Mouse (Mus musculus): ENCODE data around the gene Rbm38. TPM values are rescaled to one million over a fixed set of nuclear protein-coding genes. Genes with fewer than 3 reads are reported as not detected.

The Rbm38 gene
- total RNA-seq, 2 experiments from 2014 or later = 132 to 175 TPM

- DNase-seq = no peak
- intact Hi-C loops (cut with DNase I; ENCODE audit: low total_unique reads) = no loop called here
These were observed 10.5 kb downstream of the Rbm38 start for GRCm38 (mm10) chr2:173030591-173031338.

GRCm38 (mm10) chr2:173033531-173033930, 13.2 kb downstream of the Rbm38 start:
- no peak for DNase-seq
- intact Hi-C loops (cut with DNase I; ENCODE audit: low total_unique reads) = no loop called here

DNA sequence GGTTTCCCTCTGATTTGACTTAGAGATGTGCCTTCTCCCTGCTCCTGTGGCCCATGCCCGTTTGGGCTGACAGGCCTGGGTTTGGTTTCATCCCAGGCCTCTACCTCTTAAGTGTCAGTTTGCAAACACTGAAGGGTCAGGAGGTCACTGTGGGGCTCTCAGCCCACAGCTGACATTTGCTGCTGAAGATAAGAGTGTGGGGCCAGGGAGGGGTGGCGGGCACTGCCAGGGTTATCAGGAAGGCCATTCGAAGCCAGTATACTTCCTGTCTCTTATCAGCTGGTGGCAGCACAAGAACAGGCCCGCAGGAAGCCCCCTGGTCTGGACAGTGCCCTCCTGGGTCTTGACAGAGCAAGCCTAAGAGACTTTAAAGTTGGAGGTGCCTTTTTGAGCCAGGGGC, 14.7 kb downstream of the Rbm38 start:
- intact Hi-C loops (cut with DNase I; ENCODE audit: low total_unique reads) = no loop called here
- no peak for DNase-seq

- DNase-seq = no peak
- intact Hi-C loops (cut with DNase I; ENCODE audit: low total_unique reads) = no loop called here
These were observed 15.4 kb downstream of the Rbm38 start for GRCm38 (mm10) chr2:173035653-173036052.

DNA sequence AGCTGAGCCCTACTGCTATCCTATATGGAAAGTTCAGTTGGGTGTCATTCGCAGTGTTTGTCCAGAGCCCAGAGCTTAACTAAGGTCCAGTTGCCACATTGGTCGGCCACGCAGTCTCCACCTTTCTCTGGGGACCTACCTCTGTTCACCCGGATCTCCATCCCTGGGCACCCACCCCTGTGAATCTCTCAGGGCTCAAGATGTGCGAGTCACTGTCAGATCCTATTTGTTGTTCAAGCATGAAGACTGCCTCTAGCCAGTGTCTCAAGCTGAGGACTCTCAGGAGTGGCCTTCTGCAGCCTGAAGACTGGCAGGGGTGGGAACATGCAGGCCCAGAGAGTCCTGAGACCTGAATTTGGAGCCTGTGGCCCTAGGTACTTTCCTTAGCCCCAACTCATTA, 15.8 kb downstream of the Rbm38 start:
- intact Hi-C loops (cut with DNase I; ENCODE audit: low total_unique reads) = no loop called here
- no peak for DNase-seq

DNA sequence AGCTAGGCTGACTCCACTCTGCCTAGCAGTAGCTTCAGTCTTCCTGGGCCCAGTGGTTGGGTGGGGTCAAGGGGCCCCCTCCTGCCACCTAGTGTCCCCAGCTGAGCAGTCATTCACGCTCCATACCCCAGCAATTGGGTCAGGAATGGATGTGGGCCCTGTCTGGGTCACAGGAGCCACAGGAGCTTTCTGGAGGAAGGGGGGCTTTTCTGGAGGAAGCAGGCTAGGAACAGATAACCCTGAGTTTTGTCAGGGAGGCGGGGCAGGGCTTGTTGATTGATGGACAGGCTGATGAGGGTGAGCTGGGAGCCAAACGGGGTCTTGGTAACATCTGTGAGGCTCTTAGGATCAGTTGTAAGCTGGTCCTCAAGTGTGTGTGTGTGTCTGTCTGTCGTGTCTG, 16.3 kb downstream of the Rbm38 start:
- no peak for DNase-seq
- intact Hi-C loops (cut with DNase I; ENCODE audit: low total_unique reads) = no loop called here

GRCm38 (mm10) chr2:173037347-173037746, 17.0 kb downstream of the Rbm38 start:
- intact Hi-C loops (cut with DNase I; ENCODE audit: low total_unique reads) = no loop called here
- DNase-seq = no peak

DNA sequence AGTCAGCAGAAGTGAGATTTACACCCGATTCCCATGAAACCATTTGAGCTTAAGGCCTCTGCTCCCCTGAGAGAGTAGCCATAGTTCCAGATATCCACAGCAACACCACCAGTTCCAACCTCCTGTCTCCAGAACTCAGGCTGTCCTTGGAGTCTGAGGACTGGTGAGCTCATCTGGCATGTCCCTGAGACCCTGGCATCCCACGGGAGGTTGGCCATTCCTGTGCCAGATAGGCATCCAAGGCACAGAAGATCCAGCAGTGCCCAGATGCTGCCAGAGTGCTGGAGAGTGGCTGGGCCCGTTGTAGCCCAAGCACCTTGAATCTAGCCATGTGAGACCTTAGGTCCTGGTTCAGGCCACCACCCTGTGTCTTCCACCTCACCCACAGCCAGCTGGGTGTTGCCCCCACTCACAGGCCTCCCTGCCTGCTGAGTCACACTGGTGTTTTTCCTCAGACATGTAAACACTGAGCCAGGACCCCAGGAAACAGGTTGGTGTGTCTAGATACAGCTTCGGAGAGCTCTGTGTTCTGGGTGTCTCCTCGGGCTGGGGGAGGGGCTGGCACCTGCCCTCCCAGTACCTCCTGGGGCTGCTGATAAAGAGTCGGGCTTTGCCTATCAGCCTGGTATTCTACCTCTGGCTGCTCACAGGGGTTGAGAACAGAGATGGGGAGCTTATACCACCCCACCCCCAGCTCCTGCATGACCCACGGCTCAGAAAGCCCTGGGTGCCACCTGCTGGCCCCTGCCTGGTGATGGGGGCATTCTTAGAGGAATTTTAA, 17.7 kb downstream of the Rbm38 start:
- intact Hi-C loops (cut with DNase I; ENCODE audit: low total_unique reads) = no loop called here
- DNase-seq = no peak

DNA sequence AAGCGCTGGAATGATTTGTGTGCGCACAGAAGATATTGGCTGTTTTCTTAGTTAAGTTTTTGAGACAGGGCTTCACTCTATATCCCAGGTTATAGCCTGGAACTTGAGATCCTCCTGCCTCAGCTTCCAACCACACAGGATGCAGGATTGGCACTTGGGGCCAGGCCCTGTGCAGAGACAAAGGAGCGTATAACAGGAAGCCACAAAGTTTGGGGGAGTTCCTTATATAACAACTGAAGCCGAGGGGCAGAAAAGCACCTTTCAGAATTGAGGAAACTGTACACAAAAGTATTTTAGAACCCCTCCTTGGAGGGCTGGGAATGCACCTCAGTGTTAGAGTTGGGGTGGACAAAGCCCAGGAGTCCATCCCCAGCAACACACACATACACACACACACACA, 18.7 kb downstream of the Rbm38 start:
- intact Hi-C loops (cut with DNase I; ENCODE audit: low total_unique reads) = no loop called here

DNA sequence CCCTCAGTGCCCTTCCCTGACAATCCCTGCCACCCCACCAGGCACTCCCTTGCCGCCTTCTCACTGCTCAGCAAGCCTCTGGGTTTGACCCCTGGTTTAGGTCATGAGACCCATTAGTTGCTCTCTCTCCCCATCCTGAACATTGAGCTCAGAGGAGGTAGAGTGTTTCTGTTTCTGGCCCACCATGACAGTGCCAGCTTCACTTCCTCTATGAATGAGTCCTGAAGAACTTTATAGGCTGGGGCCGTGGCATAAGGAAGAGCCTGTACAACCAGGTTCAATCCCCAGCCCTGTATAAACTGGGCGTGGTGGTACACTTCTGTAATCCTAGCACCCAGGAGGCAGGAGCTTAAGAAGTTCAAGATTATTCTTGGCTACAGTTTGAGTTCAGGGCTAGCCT, 20.5 kb downstream of the Rbm38 start:
- DNase-seq = no peak
- intact Hi-C loops (cut with DNase I; ENCODE audit: low total_unique reads) = no loop called here

More for the DNA sequence above, 18.7 kb downstream of the Rbm38 start:
- DNase-seq = no peak

- DNase-seq = no peak
- intact Hi-C loops (cut with DNase I; ENCODE audit: low total_unique reads) = no loop called here
These were observed 20.9 kb downstream of the Rbm38 start for GRCm38 (mm10) chr2:173041242-173041641.

DNA sequence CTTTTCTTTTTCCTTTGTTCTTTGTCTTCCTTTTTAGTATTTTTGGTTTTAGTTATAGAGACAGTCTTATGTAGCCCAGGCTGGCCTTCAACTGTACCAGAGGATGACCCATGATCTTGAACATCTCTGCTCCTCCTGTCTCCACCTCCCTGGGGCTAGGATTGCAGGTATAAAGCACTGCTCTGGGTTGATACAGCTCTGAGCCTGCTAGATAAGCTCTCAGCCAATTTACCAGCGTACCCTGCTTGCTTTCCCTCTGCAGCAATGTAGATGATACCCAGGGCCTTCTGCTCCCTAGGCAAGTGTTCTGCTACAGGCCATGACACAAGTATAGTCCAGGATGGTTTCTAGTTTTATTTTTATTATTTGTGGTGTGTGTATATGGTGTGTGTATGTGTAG, 21.6 kb downstream of the Rbm38 start:
- intact Hi-C loops (cut with DNase I; ENCODE audit: low total_unique reads) = no loop called here
- no peak for DNase-seq

DNA sequence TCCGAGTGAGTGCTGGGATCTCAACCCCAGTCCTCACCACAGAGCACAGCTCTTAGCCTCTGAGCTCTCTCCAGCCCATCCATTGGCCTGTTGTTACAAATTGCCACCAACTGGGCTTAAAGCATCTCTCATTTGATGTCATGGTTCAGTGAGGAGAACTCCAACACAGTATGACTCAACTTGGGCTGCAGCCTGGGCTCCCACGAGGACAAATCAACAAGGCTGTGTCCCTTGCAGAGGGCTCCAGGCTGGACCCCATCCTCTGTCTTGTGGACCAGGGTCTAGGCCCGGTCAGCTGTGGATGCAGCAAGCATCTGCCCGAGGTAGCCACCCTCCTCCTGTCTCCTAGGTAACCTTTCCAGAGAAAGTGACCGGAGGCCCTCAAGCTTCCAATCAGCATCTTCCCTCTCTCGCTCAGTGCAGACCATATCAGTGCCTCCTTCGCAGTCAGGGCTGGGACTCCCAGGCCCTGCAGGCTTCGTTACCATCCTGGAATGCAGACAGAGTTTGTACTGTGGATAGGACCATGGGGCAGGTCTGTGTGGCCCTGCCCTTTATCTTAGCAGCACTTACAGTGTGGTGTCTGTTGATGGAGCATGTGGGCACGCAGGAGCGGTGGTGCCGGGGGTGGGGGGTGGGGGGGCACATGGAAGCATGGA, 22.3 kb downstream of the Rbm38 start:
- intact Hi-C loops (cut with DNase I; ENCODE audit: low total_unique reads) = no loop called here
- no peak for DNase-seq

- peak; percentile 66 for DNase-seq
- intact Hi-C loops (cut with DNase I; ENCODE audit: low total_unique reads) = no loop called here
These were observed 24.1 kb downstream of the Rbm38 start for GRCm38 (mm10) chr2:173044198-173044970.

DNA sequence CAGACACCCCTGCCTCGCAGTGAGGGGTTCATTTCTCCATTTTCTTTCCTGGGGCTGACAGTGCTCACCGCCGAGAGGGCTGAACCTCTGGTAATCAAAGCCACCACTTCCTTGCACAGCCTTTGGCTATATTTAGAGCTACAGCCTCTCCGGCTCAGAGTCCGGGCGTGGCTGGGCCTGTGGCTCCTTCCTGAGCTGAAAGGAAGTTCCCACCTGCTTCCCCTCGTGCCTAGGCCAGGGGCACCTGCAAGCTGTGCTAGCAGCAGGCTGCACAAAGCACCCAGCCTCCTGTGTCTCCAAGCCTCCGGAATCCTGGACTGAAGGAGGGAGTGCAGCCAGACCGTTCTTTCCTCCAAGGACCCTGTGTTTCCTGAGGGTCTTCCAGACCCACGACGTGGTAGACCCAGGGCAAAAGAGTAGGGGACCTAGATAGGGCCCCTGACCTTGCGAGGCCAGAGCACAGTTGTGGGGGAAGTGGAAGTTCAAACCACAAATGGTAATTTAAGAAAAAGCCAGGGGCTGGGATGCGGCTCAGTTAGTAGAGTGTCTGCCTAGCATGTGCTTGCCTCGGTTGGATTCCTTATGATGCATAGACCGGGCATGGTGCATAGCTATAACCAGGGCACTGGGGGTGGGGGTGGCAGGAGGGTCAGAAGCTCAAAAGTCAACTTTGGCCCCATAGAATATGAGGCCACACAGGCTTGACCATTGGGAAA, 26.4 kb downstream of the Rbm38 start:
- intact Hi-C loops (cut with DNase I; ENCODE audit: low total_unique reads) = no loop called here
- peak; percentile 53 for DNase-seq

GRCm38 (mm10) chr2:173047471-173047870, 27.2 kb downstream of the Rbm38 start:
- intact Hi-C loops (cut with DNase I; ENCODE audit: low total_unique reads) = no loop called here
- DNase-seq = peak; percentile 2

DNA sequence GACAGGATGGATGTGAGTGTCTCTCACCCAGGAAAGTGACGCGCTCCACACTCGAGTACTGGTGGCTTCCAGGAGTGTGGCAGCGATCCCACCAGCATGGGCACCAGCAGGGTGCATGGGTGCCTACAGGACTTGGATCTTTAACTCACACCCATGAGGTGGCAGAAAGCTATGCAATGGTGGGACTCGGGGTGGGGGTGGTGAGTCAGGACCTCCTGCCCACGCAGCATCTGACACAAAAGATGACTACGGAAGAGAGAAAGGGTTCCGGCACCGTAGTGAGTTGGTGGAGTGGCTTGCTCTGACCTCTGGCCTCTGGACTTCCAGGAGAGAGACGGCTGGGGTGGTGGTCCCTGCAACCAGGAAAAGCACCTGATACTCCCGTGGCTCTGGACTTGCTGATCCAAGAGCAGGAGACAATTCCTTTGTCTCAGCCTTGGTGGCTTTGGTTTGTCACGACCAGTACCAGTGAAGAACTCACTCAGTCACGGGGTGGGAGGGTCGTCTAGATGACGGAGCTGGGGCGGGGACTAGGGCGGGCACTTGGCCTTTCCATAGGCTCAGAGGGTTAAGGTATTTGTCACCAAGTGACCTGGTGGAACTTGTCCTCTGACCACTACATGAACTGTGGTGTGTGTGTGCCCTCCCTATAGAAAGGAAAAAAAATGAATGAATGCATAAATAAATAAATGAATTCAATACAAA, 27.9 kb downstream of the Rbm38 start:
- DNase-seq = peak; percentile 3
- intact Hi-C loops (cut with DNase I; ENCODE audit: low total_unique reads) = no loop called here

DNA sequence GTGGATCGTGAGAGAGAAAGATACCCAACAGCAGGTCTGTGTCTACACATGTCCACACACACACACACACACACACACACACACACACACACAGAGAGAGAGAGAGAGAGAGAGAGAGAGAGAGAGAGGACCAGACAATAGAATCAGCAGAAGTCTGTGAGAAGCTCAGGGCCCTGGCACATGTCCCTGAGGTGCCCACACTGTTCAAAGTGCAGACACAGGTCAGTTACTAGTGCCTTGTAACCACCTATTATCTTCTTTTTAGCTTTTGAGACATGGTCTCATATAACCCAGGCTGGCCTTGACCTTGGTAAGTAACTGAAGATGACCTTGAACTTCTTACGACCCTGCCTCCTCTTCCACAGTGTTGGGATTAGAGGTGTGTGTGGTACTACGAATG, 28.9 kb downstream of the Rbm38 start:
- intact Hi-C loops (cut with DNase I; ENCODE audit: low total_unique reads) = no loop called here
- DNase-seq = no peak

DNA sequence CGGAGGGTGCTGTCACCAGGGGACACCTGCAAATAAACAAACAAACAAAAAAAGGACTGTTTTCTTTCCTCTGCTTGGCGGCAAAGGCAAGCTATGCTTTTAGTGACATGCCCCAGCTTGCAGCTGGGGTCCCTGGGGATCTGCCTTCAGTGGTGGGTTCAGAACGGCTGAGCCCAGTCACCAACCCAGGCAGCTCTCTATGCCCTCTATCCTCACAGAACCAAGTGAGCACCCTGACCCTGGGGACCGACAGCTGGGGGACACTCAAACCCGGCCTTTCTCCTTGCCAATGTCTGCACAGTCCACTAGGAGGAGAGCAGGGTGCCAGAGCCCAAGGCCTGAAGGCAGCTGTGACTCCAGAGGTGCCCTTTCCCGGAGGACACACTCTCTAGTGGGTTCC, 29.5 kb downstream of the Rbm38 start:
- DNase-seq = peak; percentile 8

More for the DNA sequence above, 29.5 kb downstream of the Rbm38 start:
- intact Hi-C loops (cut with DNase I; ENCODE audit: low total_unique reads) = no loop called here

Measured in gastrocnemius, postnatal 14 days (tissue).